Mouse (Mus musculus) spleen, adult 2 months (tissue): ENCODE data around the gene Cblc.

Experiments used
- CTCF ChIP-seq: fragments of 200-500 bp; IDR thresholded peaks from 2 replicates; pipeline ENCODE4 v1.5.1; 2011; ENCODE audit warnings: mild to moderate bottlenecking, inconsistent platforms; ENCODE audit not compliant: insufficient read depth, insufficient read length, insufficient replicate concordance; ENCODE audit errors: extremely low read depth
- POLR2A ChIP-seq: fragments of 200-500 bp; IDR thresholded peaks from 2 replicates; pipeline ENCODE4 v1.6.1; 2011; ENCODE audit warnings: low read depth, low read length, inconsistent platforms

GRCm38 (mm10) chr7:19738771-19739170, 57.8 kb downstream of the Cblc start:
- TF ChIP-seq CTCF = no peak
- no peak for TF ChIP-seq POLR2A
